Mouse (Mus musculus): ENCODE measurements around the gene Adcy1.
A peak's percentile ranks its signal among the peaks of the same experiment; 100 is the strongest.

Gene Adcy1

DNA sequence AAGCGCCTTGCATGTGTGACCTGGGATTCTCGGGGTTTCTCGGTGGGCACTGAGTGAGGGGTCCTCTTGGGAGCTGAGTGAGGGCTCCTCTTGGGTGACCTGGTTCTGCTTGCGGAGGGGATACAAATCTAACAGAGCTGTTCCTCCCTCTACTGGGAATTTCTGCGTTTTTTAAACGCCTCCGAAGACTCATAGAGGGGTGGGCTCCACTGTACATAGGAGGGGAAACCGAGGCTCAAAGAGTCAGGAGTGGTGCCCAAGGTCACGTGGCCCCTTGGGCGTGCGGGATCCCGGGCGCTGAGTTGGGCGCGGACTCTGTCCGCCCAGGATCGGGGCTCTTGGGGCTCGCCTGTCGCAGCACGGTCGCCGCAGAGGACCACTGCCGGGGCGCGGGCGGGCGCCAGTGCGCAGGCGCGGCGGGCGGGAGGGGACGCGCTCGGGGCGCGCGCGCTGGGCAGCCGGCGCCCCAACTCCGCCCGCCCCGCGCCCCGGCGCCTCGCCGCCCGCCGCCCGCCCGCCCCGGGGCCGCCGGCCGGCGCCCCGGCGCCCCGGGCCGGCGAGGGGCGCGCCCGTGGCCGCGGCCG, at the start of gene Adcy1:
Adcy1 (plus strand) TSS at position 489 of the 584 bp plus-strand sequence.
- DNase-seq = no peak

DNA sequence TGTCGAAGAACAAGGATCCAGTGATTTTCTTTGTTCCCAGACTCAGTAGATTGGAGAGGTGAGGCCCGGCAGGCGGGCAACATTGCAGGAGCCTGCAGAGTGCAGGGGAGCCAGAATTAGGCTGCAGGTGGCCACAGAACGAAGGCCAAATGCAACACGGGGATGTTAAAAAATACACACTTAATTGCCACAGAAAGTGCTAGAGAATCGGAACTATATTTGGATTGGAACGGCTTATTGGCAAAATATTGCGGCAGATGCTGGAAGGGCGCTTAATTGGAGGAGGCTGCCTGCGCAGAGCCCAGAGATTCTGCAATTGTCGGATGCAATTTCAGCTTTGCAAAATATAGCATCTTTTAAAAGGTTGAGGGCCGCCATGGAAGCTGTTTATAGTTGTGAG, 46.4 kb upstream of the Adcy1 start:
- no peak for DNase-seq

DNA sequence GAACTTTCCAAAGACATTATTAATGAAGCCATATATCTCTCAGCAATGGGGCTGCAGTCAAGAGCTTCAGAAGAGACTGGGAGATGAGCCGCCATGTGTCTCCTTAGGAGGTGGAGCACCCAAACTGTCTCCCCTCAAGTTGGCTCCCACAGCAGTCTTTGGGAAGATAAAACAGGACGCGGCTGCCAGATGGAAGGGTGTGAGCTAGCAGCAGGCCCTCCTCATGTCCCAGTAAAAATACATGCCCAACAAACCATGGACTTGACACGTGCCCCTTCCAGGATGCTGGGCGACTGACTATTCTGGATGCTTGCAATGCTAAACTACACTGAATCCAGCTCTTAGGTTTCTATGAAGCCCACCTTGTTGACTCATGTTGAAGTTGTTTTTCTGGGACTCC, 45.2 kb upstream of the Adcy1 start:
- no peak for DNase-seq

DNA sequence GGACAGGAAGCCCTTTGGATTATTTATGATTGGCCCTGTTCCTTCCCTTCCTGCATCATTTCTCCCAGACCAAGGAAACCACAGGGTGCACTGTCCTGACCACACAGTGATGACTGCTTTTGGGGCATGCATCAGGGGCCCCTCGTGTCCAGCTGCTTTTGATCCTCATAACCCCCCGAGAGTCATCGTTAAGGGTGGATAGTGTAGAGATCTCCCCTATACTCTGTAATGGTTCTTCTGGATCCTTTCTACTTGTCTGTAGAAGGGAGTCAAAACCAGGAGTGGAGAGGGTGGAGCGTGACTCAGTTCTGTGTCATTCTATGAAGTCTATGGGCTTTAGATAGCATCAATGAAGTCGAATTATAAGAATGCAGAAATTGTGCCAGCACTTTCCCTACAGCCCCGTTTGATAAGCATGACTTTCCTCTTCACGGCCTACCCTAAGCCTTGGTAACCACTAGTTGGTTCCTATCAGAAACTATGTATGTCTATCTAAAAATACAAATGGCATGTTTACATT, 44.2 kb upstream of the Adcy1 start:
- DNase-seq = no peak

DNA sequence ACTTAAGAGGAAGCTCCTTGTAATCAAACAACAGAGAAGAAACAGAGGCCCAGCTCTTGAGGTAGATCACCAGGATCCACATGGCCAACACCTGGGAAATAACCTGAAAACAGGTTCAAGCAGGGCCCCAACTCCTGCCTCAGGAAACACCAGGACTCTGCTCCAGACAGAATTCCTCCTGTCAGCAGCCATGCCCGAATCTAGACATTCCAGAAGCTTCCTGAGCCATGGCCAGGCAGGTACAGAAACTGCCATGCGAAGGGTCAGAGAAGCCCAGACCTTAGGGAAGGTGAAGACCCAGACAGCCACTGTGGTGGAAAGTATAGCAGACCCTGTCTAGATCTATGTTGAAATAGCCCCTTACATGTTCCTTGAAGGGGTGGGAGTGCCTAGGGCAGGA, 30.2 kb upstream of the Adcy1 start:
- peak; percentile 15 for DNase-seq

GRCm38 (mm10) chr11:7039722-7040121, 23.6 kb upstream of the Adcy1 start:
- no peak for DNase-seq

GRCm38 (mm10) chr11:7040801-7041200, 22.5 kb upstream of the Adcy1 start:
- DNase-seq = no peak

DNA sequence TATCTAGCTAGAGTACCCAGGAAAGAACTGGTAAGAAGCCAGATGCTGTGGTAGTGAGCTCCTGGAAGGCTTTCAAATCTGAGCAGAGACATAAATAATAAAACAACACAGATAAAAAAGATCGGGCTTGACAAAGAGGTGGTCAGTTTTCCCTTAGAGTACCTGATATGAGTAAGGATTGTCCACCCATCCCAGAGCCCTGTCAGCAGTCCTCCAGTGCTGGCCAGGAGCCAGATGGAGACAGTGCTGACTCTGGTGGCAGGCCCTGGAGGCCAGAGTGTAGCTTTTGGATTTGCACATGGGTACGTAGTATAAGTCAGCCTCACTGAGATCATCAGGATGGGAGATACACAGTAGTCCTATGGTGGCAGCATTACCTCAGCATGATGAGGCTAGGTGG, 16.1 kb upstream of the Adcy1 start:
- no peak for DNase-seq

GRCm38 (mm10) chr11:7047584-7047983, 15.7 kb upstream of the Adcy1 start:
- no peak for DNase-seq

GRCm38 (mm10) chr11:7053710-7054109, 9.6 kb upstream of the Adcy1 start:
- no peak for DNase-seq

DNA sequence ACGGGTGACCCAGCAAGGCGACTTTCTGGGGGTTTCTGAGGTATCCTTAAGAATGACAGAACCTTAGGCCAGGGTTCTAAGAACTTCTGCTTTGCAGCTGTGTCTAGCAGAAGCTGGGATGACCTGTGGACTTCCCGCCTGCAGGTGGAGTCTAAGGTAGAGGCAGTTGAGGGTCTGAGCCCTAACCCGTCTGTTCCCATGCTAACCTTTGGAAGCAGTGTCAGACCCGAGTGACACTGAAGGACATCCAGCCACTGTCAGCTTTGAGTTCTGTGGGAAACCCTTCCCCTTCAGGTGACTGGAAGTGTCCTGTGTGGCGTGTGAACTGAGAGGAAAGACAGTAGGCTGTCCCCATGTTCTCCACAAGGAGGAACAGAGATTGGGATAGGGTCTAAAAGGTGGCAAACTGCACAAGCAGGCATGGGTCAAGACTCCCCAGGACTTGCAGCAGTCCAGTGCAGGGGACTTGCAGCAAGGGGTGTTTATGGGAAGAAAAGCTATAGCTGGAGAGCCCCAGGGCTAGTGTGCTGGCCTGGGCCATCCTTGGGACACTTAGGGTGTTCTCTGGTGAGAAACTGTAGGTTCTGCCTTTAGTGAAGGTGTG, 8.5 kb upstream of the Adcy1 start:
- no peak for DNase-seq

- no peak for DNase-seq
Measured at GRCm38 (mm10) chr11:7055455-7056017, 7.8 kb upstream of the Adcy1 start.

GRCm38 (mm10) chr11:7056121-7056520, 7.2 kb upstream of the Adcy1 start:
- DNase-seq = no peak

DNA sequence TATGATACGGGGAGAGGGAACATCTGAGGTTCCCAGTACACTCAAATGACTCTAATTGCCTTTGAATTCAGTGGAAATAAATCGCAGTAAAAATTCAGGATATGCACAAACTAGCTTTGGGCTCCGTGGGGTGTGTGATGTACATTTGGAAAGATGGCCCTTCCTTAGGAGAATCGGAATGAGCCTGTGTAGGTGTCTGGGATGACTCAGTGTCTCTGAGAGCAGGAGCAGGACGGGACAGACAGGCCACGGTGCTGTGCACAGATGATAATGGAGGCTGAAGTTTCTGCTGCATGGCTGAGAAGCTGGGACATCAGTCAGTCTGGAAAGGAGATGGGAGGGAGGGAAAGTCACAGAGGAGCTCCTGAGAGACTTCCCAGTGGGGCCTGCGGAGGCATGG, 5.5 kb upstream of the Adcy1 start:
- no peak for DNase-seq

DNA sequence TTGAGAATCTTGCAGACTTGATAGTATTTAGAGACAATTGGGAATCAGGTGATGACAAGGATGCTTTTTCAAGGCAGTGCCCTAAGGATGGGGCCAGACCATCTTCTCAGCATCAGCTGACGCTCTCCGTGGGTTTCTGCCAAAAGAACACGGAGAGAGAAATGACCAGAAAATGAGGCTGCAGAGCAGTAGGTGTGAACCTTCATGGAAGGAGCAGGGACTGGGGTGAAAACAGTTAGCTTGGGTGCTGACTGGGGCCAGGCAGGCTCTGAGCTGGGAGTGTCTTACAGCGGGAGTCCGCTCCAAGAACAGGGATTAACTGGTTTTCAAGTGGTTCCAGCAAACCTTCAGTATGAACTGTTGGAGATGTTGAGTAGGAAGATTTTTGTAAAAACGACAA, 1.3 kb upstream of the Adcy1 start:
- DNase-seq = no peak

- no peak for DNase-seq
Measured at GRCm38 (mm10) chr11:7062566-7062965, 723 bp upstream of the Adcy1 start.

- DNase-seq = peak; percentile 23
Measured at GRCm38 (mm10) chr11:7063681-7064267, 485 bp downstream of the Adcy1 start.

- DNase-seq = peak; percentile 11
Measured at GRCm38 (mm10) chr11:7064484-7065185, 1.3 kb downstream of the Adcy1 start.

- DNase-seq = no peak
Measured at GRCm38 (mm10) chr11:7065388-7065787, 2.1 kb downstream of the Adcy1 start.

DNA sequence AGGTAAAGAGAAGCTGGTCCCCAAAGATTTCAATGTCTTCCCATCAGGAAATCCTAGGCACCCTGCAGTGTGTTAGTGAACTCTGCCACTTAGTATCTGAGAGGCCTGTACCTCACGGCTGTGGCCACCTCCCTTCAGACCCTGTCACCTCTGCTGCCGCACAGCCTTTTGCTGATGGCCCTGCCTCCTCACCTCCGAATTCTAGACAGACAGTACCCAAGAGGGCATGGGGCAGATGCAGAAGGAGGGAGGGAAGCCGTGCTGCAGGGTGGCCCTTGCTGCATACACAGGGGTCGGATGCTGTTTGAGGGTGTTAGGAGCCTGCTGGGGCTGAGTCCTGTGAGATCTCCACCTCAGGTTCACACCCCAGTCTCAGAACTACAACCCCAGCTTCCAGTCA, 2.6 kb downstream of the Adcy1 start:
- no peak for DNase-seq

DNA sequence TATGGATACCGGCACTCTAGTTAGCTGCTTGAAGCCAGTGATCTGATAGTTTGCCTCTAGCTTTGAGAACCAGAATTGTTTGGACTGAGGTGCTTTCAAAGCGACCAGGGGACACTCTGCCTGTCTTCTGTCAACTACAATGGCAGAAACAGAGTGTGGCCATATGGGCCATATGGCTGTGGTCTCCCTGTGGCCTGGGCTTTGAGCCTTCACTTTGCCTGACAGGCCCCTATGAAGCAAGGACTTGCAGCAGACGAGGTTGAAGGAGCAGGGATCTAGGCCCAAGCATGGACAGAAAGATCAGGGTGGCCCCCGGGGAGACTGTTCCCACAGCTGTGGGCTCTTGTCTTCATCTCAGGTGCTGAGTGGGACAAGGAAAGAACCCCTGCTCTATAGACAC, 4.0 kb downstream of the Adcy1 start:
- no peak for DNase-seq

DNA sequence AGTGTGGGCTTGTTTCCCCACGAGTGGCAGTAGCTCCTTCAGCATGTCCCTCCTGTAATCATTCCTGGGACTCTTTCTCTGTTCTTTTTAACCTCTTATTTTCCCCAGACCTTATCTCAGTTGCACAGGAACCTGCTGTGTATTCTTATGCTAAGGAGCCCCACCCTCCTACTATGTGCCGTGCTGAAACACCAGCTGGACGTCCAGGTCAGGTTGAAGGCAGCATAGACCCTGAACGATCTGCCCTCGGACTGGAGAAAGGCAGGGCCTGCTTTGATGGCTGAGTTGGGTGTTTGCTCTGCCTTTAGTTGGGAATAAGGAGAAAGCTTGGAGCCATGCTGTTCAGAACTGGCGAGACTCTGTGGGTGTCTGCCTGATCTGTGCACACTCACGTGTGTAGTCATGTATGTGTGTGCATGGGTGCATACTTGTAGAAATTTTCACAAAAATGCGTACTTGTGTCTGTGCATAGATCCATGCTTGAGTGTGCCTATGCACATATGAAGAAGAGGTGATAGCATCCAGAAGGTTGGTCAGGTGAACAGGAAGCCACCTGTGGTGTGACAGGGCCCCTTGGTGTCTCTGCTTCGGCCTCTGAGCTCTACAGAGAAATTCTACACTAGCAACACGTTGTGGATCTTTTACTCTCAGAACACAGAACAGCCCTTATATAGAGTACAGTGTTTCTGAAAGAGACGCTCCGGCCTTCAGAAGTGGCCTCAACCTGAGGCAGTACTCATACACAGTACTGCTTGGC, 5.4 kb downstream of the Adcy1 start:
- DNase-seq = no peak

GRCm38 (mm10) chr11:7069762-7070161, 6.5 kb downstream of the Adcy1 start:
- no peak for DNase-seq

Data from kidney, adult 11 months (tissue).